Mouse (Mus musculus) T-helper 2 cell (primary cell): ENCODE results near the gene Gm45785.

Experiments used
- in situ Hi-C: fragments of 300-600 bp; cut with MboI, MseI; formaldehyde crosslinking; loops from one replicate; pipeline ENCODE4 v1.15.1; 2025; ENCODE audit warnings: high pct_unique_total_duplicates

Gm45785 gene

DNA sequence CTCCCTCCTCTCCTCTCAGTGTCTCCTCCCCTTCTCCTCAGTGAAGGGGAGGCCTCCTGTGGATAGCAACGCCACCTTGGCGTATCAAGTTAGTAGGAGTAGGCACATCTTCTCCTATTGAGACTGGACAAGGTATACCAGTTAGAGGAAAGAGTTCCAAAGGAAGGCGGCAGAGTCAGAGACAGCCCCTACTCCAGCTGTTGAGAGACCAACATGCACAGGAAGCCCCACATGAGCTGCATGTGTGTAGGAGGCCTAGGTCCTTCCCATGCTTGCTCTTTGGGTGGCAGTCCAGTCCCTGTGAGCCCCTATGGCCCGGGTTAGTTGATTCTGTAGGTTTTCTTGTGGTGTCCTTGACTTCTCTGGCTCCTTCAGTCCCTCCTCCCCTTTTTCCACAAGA lies 22.8 kb downstream of the Gm45785 start:
- in situ Hi-C loops, result no loop called here

GRCm38 (mm10) chr7:140831447-140831846 lies 24.7 kb downstream of the Gm45785 start:
- in situ Hi-C loops, result no loop called here

GRCm38 (mm10) chr7:140828171-140828881 lies 27.8 kb downstream of the Gm45785 start:
- in situ Hi-C loops, result no loop called here

- in situ Hi-C loops, result no loop called here
These were observed 33.4 kb downstream of the Gm45785 start for GRCm38 (mm10) chr7:140822731-140823130.

GRCm38 (mm10) chr7:140821653-140822329 lies 34.3 kb downstream of the Gm45785 start, which contains the start of gene Zfp941:
TSS of gene Zfp941 (minus strand) at chr7:140822178.
- in situ Hi-C loops, result no loop called here

- in situ Hi-C loops, result no loop called here
These were observed 34.9 kb downstream of the Gm45785 start for GRCm38 (mm10) chr7:140821305-140821652.

- in situ Hi-C loops, result no loop called here
These were observed 36.0 kb downstream of the Gm45785 start for GRCm38 (mm10) chr7:140820173-140820572.

DNA sequence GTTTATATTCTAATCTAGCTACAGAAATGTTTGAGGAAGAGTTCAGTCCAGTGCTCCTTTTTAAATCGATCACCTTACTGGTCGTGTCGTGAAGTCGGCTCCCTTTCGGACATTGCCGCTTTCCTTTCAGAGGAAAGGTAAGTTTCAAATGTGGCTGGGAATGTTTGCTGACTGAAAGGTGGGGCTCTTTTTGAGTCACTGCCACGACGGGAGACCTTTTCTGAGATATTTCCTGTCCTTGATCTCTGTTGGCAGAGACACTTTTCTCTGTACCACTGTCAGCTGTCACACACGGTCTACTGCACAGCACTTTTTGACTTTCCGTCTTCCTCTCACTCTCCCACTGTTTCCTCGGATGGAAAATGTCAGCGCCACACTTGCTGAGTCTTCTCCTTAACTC lies 43.3 kb downstream of the Gm45785 start:
- in situ Hi-C loops, result no loop called here

GRCm38 (mm10) chr7:140811714-140812113 lies 44.4 kb downstream of the Gm45785 start:
- in situ Hi-C loops, result no loop called here

DNA sequence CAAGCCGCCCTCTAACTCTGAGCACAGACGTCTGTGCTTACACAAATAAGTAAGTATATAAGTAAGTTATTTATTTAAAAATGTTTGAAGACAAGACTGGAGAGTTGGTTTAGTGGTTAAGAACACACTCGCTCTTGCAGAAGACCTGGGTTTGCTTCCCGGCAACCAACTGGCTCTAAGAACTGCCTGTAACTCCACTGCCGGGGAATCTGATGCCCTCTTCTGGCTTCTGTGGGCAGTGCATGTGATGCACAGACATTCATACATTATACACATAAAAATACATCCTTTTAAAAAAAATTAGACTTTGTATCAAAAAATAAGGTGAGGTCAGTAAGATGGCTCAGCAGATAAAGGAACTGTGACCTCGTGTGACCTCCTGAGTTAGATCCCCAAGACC lies 45.6 kb downstream of the Gm45785 start:
- in situ Hi-C loops, result no loop called here

DNA sequence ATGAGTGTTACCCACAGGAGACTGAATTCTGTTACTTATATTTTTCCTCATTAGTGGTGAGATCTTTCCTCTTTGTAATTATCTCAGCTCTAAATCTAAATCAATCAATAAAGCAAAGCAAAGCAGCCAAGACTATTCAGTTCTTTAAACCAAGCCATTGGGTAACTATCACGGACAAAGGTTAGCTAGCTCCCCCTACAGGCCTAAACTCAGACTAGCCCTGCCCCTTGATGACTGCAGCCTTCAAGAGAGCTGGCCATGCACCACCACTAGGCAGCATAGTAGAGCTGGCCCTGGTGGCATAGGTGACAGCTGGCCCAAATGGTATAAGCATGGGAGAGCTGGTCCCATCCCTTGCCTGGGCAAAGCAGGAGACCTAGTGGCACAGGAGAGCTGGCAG lies 50.4 kb downstream of the Gm45785 start:
- in situ Hi-C loops, result loop anchor here (10.0 kb wide), 1 partner anchor 621 kb away; no protein-coding TSS in a partner anchor

GRCm38 (mm10) chr7:140802629-140803028 lies 53.5 kb downstream of the Gm45785 start:
- in situ Hi-C loops, result loop anchor here (10.0 kb wide), 1 partner anchor 618 kb away; no protein-coding TSS in a partner anchor

DNA sequence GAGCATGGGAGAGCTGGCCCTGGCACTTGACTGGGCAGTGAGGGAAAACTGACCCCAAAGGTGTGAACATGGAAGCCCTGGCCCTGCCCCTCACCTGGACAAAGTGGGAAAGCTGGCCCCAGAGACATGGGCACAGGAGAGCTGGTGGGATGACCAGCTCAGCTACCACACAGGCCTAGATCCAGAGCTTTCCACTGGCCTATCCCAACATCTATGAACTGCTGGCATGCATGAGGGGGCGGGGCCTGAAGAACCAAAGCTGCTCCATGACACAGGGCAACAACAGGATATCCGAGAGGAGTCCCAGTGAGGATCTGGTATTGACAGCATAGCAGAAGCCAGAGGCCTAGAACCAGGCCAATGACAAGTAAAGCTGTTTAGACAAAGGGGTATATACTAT lies 57.9 kb downstream of the Gm45785 start:
- in situ Hi-C loops, result no loop called here

GRCm38 (mm10) chr7:140797619-140798018 lies 58.5 kb downstream of the Gm45785 start:
- in situ Hi-C loops, result no loop called here

- in situ Hi-C loops, result no loop called here
These were observed 62.6 kb downstream of the Gm45785 start for GRCm38 (mm10) chr7:140793541-140793940.

- in situ Hi-C loops, result no loop called here
These were observed 68.1 kb downstream of the Gm45785 start for GRCm38 (mm10) chr7:140788053-140788435.

DNA sequence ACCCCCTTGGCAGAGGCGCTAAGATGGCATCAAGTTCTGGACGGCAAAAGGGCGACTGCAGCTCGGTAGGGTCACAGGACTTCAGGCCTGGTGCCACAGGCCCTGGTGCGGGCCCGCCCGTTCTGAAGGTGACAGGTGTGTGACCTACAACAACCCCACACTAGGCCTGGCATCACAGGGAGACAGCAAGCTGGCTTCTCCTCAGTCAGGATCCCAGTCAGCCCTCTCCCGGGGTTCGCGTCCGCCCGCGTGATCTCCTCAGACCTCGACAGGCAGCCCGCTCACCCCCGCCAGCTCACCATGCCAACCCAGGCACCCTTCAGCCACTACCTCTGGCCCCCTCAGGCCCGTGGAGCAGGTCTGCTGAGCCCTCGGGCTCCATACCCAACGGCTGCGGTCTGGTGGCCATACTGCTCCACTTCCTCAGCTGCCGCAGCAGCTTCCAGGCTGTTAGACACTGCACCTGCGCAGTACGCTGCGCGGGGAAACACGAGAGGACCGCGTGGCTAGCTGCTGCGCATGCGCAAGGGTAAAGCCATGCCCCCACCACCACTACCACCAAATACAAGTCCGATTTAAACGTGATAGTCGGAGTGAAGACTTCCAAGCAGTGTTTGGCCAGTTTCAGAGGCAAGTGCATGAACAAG lies 68.6 kb downstream of the Gm45785 start, which contains the start of gene Syce1:
TSS of gene Syce1 (minus strand) at position 447 of the 647 bp plus-strand sequence.
- in situ Hi-C loops, result no loop called here

GRCm38 (mm10) chr7:140780548-140780947 lies 75.6 kb downstream of the Gm45785 start:
- in situ Hi-C loops, result no loop called here
